Mouse (Mus musculus): ENCODE data around the gene Zc3h4.
A peak's percentile ranks its signal among the peaks of the same experiment; 100 is the strongest.
"Not testable (repeated sequence)": the region's sequence is repeated elsewhere in the genome, so short reads cannot be mapped to it uniquely, and the experiment has no call there.

Gene Zc3h4

DNA sequence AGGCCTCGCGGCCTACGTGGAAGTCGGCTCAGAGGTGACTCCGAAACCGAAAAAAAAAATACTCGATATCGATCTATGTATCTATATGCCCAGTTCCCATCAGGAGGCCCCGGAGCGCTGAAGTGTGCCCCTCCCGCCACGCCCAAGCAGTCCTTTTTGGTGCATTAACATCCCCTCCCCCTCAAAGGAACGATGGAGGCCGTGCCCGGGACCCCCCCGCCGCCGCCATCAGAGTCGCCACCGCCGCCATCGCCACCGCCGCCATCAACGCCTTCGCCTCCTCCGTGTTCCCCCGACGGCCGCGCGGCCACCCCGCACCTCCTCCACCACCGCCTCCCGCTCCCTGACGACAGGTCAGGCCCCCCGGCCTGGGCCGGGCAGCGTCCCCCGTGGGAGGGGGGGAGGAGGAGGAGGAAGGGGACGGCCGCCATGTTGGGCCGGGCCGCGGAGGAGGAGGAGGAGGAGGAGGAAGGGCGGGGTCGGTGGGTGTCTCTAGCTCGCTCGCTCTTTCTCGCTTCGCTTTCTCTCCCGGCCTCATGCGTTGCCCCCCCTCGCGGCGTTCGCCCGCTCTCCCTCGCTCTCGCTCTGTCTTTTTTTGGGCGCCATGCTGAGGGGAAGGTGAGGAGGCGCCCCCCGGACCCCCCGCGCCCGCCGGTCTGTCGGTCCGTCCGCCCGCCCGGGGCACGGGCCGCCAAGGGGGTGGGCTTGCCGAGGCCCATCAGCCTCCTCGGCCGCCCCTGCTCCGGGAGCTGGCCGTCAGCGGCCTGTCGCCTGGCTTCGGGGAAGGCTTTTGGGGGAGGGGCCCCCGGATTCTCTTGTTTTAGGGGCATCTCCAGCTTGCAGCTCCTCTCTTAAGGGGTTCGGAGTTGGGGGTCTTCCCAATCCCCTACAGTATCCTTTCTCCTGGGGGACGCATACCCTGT lies at the start of gene Zc3h4:
Gene Zc3h4, plus strand, starts transcription at position 222 of the 923 bp plus-strand sequence.
- DNase-seq (ENCODE audit: low spot score in 2 of 2) = peak; percentile 63 to 72

DNA sequence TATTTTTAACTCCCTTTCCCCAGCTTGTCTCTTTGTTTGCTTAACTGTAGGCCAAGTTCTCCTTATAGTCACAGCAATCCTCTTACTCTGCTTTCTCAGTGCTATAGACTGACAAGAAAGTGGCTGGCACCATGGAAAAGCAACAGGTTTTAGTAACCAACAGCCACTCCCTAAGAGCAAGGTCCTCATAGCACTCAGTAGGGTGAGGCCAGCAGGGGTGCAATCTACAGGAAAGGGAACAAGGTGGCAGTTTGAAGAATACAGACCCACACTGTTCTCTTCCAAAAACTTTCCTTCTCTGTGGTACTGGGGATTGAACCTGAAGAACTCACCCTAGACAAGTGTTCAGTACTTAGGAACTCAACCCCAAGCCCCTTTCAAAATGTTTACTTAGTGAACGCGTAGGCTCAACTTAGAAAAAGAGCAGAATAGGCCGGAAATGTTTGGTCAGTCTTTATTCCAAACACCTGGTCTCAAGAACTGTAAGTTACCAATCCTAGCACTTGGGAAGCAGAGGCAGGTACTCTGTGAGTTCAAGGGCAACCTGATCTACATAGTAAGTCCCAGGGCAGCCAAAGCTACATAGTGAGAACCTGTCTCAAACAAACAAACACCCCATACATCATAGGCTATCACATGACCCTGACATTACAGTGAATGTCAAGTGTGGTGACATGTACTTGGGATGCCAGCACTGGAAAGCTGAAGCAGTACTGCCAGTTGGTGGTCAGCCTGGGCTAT lies 44.7 kb upstream of the Zc3h4 start:
- no peak for DNase-seq (ENCODE audit: low spot score in 2 of 2)

DNA sequence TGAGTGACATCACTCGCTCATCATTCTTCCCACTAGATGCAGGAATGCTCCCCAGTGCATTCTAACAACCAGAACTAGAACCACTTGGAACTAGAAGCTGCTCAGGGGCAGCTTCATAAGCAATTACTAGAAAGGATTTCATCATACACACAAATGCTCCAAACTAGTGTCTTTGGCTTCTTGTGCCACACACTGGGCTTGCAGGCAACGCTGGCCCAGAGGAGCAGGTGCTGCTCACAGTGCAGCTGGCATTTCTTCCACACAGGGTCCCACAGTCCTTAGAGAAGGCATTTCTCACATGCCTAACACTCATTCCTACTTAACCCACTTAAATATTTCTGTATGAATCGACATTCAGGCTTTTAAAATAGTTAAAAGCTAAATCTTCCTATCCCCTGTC lies 43.1 kb upstream of the Zc3h4 start:
- no peak for DNase-seq (ENCODE audit: low spot score in 2 of 2)

DNA sequence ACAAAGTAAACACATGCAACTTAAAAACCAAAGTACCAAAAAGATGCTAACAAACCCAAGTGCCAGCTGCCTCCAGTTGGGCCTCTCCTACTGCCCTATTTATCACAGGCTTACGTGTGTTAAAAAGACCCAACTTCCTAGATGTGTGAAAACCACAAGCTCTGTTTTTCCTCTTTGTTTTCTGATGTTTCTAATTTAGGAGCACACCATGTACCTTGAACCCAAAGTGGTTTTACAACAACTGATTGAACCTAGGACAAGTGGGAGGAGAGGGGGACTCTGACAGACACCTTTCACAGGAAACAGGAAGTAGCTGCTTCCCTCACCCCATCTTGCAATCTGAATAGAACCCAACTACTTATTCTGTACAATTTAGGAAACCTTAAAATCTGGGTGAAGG lies 36.4 kb upstream of the Zc3h4 start:
- DNase-seq (ENCODE audit: low spot score in 2 of 2) = no peak

DNA sequence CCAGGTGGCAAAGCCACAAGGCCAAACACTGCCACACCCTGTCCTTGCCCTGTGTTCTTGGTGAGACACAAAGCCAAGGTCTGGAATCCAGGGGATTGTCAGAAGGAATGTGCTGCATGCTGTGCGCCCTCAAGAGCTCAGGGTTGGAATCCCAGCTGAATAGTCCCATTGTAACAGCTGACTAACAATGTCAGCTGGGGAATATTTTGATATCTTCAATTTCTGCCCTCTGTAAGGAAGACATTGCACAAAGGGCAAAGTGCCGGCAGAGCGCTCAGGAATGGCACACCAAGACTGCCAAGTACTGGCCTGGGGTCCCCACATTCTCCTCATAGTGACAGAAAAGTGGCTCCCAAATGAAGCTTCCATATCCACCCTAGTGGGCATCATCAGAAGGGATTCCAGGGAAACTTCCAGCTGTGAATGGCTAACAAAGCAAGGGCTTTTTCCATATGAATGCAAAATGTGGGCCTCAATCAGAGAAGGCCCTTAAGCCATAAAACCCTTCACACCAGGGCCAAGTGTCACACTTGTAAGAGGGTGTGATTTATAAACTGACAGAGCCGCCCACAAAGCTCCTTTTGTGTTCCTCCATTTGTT lies 35.7 kb upstream of the Zc3h4 start:
- no peak for DNase-seq (ENCODE audit: low spot score in 2 of 2)

DNA sequence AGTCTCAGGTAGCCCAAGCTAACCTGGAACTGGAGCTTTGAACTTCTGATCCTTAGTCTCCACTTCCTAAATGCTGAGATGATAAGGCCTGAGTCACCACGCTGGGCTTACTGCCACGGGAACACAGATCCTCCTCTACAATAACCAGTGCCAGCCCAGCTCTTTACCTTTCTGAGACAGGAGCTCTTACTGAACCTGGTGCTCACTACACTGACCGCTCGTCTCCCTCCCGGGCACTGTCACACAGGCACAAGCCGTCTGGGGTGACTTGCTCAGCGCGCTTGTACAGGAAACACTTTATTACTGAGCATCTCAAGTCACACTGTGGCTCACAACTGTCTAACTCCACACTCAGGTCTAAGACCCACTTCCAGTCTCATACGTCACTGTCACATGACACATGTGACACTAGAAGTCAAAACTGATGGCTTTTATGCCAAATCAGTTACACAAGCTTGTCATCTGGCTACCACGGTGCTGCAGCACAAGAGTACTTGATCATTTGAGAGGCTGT lies 34.5 kb upstream of the Zc3h4 start:
- DNase-seq (ENCODE audit: low spot score in 2 of 2) = no peak

DNA sequence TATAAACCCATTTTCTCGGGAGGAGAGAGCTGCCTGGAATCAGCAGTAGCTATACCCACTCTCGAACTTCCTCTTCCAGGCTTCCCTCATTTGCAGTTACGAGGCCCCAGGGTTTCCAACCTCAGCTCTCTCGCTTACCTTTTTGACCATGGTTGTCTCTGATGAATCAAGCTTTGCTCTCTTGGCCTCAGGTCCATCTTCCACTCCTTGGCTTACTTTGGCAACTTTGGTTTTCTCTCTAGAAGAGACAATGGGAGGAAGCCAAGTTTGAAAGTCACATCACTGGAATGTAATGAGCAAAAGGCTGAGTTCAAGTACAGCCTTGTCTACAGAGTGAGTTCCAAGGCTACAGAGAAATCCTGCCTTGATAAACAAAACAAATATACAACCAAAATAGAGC lies 34.0 kb upstream of the Zc3h4 start:
- no peak for DNase-seq (ENCODE audit: low spot score in 2 of 2)

DNA sequence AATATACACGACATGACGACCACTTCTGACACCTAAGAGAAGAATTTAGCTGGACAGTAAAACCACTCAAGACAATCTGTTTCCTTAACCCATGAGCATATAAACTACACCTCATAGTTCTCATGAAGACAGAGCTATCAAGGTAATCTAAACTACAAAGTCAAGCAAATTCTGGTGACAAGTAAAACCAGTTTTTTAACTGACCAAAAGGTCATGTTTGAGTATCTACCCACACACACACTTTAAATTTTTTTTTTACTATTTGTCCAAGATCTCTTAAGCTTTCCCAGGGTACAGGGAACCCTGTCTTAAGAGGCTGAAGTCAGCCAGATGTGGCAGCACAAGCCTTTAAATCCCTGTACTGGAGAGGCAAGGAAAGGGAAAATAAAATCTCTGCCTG lies 31.9 kb upstream of the Zc3h4 start:
- DNase-seq (ENCODE audit: low spot score in 2 of 2) = no peak

DNA sequence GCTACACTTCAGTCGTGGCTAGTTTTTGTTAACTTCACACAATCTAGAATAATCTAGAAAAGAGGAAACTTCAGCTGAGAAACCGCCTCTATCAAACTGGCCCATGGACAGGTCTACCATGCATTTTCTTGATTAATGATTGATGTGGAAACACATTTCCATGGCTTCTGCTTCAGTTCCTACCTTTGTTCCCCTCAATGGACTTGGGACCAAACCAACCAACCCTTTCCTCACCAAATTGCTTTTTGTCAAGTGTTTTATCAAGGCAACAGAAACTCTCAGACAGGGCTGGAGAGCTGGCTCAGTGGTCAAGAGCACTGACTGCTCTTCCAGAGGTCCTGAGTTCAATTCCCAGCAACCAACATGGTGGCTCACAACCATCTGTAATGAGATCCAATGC lies 30.1 kb upstream of the Zc3h4 start:
- no peak for DNase-seq (ENCODE audit: low spot score in 2 of 2)

DNA sequence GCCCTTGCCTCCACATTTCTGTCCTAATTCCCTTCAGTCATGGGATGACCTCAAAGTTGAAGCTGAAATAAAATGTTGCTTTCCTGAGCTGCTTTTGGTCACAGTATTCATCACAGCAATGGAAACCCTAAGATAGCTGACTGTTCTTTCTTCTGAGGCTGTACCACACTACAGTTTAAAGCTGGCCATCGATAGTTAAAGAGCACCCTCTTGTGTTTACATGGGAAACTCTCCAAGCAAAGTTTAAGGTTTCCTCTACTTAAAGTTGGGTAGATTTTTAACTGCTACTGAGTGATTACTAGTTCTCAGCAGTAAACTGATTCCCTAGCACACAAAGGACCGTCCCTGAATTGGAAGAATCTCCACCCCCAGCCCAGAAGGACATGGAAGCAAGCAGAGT lies 27.0 kb upstream of the Zc3h4 start:
- no peak for DNase-seq (ENCODE audit: low spot score in 2 of 2)

DNA sequence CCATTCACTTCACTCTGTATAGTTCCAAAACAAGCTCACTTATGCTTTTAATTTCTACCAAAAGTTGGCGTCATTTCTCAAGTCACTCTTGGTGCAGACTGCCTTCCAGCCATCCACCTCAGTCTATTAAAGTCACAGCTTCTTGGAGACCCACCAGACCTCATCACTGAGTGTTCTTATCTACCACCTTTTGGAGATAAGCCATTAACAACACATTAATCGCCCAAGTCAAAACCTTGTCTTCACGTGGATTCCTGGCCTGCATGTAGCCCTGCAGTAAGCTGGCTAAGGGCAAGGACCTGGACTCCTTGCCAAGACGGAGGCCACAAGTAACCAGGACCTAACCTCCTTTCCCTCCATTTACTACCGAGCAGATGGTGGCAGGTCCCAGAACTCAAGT lies 25.7 kb upstream of the Zc3h4 start:
- no peak for DNase-seq (ENCODE audit: low spot score in 2 of 2)

DNA sequence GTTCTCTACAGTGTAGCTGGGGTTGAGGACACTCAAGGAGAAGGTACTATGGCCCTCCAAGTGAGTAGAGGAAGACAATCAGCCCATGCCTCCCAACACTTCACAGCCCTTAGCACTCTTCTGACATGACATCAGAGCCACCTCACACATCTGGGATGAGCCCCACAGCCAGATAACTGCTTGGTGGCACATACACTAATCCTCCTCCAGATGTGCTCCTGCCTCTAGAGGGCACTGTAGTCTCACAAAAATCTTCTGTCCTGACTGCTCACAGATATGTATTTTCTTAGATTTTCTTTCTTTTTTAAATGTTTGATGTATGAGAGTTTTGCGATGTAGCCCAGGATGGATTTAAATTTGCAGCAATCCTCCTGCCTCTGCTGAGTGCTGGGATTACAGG lies 24.2 kb upstream of the Zc3h4 start:
- DNase-seq (ENCODE audit: low spot score in 2 of 2) = no peak

DNA sequence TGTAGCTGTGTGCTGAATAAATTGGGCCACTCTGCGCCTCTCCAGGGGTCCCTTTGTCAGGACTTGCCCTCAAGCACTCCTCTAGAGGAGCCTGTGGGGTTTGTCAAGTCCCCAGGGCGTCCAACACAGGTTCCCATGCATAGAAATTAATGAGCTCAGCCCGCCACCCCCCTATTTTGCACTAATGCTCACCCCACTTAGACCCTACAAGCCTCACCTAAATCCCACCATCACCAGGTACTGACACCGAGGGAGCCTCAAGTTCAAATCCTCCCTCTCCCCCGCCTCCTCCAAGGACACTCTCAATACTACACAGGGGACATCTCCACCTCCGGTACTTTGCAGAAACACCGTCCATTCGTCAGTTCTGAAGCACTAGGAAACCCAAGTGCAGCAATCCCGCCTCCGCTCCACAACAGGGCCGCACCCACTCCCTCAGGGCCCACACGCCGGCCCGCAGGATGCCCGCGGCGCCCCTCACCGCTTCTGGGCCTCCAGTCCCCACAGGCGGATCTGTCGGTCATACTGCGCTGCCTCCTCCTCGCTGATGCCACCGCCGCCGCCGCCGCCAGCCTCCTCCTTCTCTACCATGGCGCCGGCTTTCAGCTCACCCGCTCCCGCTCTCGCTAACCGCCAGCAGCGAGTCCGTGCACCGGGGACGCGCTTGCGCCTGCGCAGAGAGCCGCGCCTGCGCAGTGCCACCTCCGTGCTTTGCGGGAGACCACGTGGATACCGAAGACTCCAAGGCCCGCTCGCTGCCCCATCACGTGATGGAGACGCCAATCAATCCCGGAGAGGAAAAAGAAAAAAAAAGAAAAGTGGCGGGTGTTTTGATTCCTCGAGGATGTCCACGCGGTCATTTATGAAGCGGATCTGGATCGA lies 13.3 kb upstream of the Zc3h4 start, which contains the start of gene Sae1:
Gene Sae1, minus strand, starts transcription at position 647 of the 882 bp plus-strand sequence.
- peak; percentile 85 to 95 for DNase-seq (ENCODE audit: low spot score in 2 of 2)

DNA sequence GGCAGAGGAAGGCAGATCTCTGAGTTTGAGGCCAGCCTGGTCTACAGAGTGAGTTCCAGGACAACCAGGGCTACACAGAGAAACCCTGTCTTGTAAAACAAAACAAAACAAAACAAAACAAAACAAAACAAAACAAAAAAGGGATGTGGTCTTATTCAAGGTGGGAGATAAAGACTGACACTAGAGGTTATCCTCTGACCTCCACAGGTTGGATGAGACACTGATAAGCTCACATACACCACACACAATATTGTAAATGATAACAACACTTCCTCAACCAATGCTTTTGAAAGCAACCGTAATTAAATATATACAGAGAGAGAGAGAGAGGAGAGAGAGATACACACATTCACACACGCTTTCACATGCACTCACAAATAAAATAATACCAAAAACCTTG lies 10.8 kb upstream of the Zc3h4 start:
- not testable (repeated sequence) for DNase-seq (ENCODE audit: low spot score in 2 of 2)

DNA sequence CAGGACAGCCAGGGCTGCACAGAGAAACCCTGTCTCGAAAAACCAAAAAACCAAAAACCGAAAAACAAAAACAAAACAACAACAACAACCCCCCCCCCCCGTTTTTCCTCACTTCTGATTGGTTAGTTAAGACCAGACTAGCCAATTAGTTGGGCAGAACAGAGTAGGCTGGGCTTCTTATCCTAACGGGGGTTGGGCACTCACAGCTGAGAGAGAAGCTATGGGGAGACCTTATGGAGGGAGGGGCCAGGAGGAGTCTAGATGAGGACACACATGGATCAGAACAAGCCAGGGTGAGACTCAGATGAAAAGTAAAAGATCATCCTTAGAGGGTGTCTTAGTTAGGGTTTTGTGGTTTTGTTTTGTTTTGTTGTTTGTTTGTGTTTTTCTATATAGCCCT lies 7.8 kb upstream of the Zc3h4 start:
- no peak for DNase-seq (ENCODE audit: low spot score in 2 of 2)

DNA sequence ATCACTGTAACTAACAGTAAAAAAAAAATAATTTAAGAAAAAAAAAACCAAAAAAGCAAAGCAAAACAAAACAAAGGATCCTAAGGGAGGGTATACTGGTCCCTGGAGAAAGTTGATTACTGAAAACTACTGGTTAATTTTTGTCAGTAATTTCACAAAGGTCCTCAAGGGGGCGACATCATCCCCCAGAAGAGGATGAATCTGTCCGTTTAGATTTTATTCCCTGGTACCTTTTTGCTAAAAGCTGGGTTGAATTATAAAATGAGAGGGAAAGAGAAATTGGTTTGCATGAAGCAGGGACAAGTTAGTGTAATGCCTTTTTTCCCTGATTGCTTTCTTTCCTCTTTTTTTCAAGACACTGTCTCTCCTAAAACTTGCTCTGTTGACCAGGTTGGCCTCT lies 4.8 kb upstream of the Zc3h4 start:
- DNase-seq (ENCODE audit: low spot score in 2 of 2) = no peak

DNA sequence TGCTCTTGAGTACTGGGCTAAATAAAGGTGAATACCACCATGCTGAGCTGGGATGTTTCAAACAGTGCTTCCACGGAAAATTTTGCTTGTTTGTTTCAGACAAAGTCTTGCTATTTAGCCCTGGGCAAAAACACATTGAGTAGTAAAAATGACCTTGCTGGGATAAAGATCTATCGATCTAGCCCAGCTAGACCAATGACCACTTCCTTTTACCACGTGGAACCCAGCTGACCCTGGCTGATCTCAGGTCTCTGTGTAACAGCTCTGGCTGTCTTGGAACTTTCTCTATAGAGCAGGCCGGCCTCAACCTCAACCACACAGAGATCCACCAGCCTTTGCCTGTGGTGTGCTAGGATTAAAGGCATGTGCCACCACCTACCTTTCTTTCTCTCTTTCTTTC lies 3.2 kb upstream of the Zc3h4 start:
- DNase-seq (ENCODE audit: low spot score in 2 of 2) = no peak

DNA sequence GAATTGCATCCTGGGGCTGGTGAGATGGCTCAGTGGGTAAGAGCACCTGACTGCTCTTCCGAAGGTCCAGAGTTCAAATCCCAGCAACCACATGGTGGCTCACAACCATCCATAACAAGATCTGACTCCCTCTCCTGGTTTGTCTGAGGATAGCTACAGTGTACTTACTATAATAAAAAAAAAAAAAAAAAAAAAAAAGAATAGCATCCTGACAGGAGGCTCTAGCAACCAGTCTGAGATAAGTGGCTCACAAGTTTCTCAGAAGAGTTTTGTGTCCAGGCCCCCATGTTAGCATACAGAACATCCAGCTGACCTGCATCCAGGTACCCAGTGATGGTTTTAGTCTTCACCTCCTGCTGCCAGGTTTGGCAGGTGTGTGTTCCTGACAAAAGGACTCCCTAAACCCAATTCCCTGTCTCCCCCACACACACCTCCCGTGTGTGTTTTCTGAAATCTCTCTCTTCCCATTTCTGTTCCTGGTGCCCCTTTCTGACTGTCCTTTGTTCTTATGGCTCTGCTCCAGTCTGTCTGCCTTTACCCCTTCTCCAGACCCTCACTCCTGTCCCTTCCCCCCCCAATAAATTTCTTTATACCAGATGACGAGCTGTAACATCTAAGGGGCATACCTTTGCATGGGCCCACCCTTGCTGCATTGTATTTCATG lies 2.2 kb upstream of the Zc3h4 start:
- no peak for DNase-seq (ENCODE audit: low spot score in 2 of 2)

DNA sequence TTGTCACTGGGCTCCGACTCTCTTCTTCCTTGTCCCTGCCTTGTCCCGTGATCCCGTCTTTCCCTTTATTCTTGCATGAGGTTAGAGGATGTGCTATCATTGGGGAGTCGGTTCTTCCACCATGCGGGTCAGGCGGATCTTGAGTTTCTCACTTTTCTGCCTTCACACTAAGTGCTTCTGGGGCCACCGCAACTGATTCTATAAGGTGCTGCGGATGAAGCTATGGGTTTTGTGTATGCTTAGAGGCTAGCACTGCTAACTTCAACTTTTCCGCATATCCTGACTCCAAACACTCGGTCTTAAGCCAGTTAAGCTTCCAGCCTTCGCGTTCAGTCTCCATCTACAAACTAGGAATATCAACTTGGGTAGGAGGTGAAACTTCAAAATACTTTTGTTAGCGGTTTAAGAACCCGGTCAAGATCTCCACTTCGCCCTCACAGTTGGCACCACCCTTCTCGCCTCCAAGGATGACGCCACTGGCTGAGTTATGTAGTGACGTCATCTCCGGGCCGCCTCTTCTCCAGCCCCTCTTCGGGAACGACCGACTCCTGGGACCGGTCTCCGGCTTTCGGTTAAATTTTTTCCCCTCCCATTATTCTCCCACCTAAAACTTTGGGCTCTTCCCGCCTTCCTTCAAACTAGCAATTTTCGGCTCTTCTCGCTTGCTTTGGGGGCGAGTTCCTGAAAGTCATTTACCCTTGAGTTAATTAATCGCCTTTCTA lies 1.5 kb upstream of the Zc3h4 start:
- peak; percentile 73 to 85 for DNase-seq (ENCODE audit: low spot score in 2 of 2)

Measured in frontal cortex, postnatal 25 days (tissue).